Mouse (Mus musculus) kidney, embryonic 15.5 days (tissue): Measurements from ENCODE around the gene Gpr84. TPM values are rescaled to one million over a fixed set of nuclear protein-coding genes. Genes with fewer than 3 reads are reported as not detected.

Source experiments
- ATAC-seq: fragments of 200-750 bp; cut with Nextera tagmentation; replicated peaks from 2 replicates; pipeline ENCODE4 v1.8.0; 2017; ENCODE audit warnings: moderate TSS enrichment; ENCODE audit not compliant: low FRiP score
- H3K27ac ChIP-seq: fragments of 300-500 bp; sonication (generic); 2 replicates; pipeline ENCODE4 v1.5.1; 2015; ENCODE audit warnings: mild to moderate bottlenecking, inconsistent platforms
- H3K27me3 ChIP-seq: fragments of 300-500 bp; sonication (generic); 2 replicates; pipeline ENCODE4 v1.6.1; 2015; ENCODE audit warnings: inconsistent platforms
- H3K36me3 ChIP-seq: fragments of 300-500 bp; sonication (generic); 2 replicates; pipeline ENCODE4 v1.6.1; 2015; ENCODE audit warnings: inconsistent platforms
- H3K4me1 ChIP-seq: fragments of 300-500 bp; sonication (generic); 2 replicates; pipeline ENCODE4 v1.6.1; 2015; ENCODE audit warnings: inconsistent platforms
- H3K4me2 ChIP-seq: fragments of 300-500 bp; sonication (generic); 2 replicates; pipeline ENCODE4 v1.6.1; 2015; ENCODE audit warnings: moderate library complexity, mild to moderate bottlenecking, inconsistent platforms
- H3K4me3 ChIP-seq: fragments of 300-500 bp; sonication (generic); replicated peaks from 2 replicates; pipeline ENCODE4 v1.5.1; 2015; ENCODE audit warnings: mild to moderate bottlenecking, inconsistent platforms
- H3K9ac ChIP-seq: fragments of 300-500 bp; sonication (generic); 2 replicates; pipeline ENCODE4 v1.6.1; 2015; ENCODE audit warnings: mild to moderate bottlenecking, inconsistent platforms
- H3K9me3 ChIP-seq: fragments of 300-500 bp; sonication (generic); replicated peaks from 2 replicates; pipeline ENCODE4 v1.6.1; 2016; ENCODE audit warnings: inconsistent platforms
- WGBS: fragments of 180-500 bp; shearing (Covaris S2); methylation state at CpG from one replicate; pipeline ENCODE4 v1.1.7; 2015; ENCODE audit warnings: mixed read lengths; 5-methylcytosine and 5-hydroxymethylcytosine counted together
- polyA plus RNA-seq: library from polyadenylated mRNA; unstranded; fragments of >200 nt; fragmentation: Nextera tagmentation; extraction: Ambion mirVana; gene quantifications from 2 replicates; pipeline ENCODE4 v1.2.1, GENCODE M21; 2015

The Gpr84 gene
- polyA plus RNA-seq, 1 experiment from 2014 or later, result 0.42 TPM

DNA sequence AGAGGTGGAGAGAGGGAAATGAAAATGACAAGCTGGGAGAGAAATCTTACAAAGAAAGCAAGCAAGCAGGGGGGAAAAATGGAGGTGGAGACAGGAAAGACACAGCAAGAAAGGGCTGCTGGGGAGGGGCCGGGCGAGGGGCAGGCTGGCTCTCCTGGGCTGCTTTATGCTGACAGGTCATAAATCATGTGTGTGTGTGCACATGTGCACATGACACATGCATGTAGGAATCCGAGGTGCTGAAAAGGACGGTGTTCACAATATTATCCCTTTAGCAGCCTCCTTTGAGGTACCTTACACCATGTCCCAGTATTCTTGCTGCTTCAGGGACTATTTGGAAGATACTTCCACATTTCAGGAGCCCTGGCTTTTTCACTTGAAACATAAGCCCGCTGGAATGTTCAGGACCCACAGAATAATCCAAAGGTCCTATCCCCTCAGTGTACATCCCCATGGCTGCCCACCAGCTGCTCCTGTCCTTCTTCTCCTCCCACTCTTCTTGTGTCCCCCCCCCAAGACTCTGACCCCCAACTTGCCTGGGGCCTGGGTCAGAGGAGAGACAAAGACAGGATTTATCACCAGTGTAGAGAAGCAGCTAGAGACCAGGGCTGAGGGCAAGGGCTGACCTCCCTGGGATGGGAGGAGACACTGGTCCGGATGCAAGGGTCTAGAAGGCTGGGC, 7.9 kb downstream of the Gpr84 start:
- Histone ChIP-seq H3K9ac (no peak overlapping the region), H3K4me2 (peak overlapping the region; percentile 67; the same call in 1 of the 2 replicates), H3K36me3 (peaks cover 11% of the 10 kb centered on the region), H3K27me3 (no peaks in the 10 kb centered on the region), H3K9me3 (no peaks in the 10 kb centered on the region), H3K4me1 (peaks cover 94% of the 10 kb centered on the region), H3K27ac (peak overlapping the region; percentile 98), H3K4me3 (no peak overlapping the region)
- 10% methylated on average over 6 of the region's 6 CpGs for WGBS
- no peak for ATAC-seq

DNA sequence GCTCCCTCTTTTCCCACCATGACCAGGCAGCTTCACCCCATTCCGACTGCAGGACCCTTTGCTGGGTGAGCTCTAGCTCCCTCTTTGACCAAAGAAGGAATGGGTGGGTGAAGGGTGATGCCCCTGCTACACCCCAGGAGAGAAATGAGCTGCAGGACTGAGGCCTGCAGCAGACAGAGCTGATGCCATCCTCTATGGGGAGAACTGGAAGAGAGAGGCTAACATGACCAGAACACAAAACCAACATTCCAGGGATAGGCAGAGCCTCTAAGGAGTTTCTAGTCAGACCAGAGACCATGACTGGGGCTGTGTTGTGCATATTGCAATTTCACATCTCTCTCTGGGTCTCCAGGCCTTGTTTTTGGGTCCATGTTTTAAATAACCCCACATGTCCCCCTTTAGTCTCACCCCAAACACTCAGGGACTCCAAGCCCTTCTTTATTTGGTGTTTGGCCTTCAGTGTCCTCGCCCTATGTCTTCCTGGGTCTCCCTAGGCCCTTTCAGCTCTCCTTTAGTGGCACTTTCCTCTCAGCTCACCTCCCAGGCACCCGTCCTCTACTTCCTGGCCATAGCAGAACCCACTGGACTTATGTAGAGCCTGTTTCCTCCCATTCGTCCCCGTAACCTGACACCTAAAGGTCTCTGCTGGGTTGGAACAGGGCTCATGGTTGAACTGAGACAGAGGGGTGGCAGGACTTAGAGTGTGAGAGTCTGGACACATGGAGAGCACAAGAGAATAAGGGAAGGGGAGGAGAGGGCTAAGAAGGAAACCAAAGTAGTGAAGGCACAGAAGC, 8.7 kb downstream of the Gpr84 start:
- Histone ChIP-seq H3K9me3 (no peaks in the 10 kb centered on the region), H3K36me3 (peaks cover 18% of the 10 kb centered on the region), H3K27ac (peak overlapping the region; percentile 98), H3K9ac (no peak overlapping the region), H3K4me2 (peak overlapping the region; percentile 67; the same call in 1 of the 2 replicates), H3K4me1 (peaks cover 94% of the 10 kb centered on the region), H3K4me3 (no peak overlapping the region), H3K27me3 (no peaks in the 10 kb centered on the region)
- 17% methylated on average over 5 of the region's 5 CpGs for WGBS
- 0 out of 2 replicates have a peak, but pooled peaks have one; percentile 6 for ATAC-seq

GRCm38 (mm10) chr15:103301046-103301445, 9.4 kb downstream of the Gpr84 start:
- Histone ChIP-seq H3K27ac (peak overlapping the region; percentile 98), H3K27me3 (no peaks in the 10 kb centered on the region), H3K4me3 (no peak overlapping the region), H3K9ac (0 out of 2 replicates have a peak overlapping the region, but pooled peaks have one; percentile 0), H3K36me3 (peaks cover 24% of the 10 kb centered on the region), H3K4me2 (peak overlapping the region; percentile 49; the same call in 1 of the 2 replicates), H3K9me3 (no peaks in the 10 kb centered on the region), H3K4me1 (peaks cover 94% of the 10 kb centered on the region)
- WGBS, result 10% methylated on average over 2 of the region's 2 CpGs
- ATAC-seq, result no peak

GRCm38 (mm10) chr15:103300560-103300959, 9.9 kb downstream of the Gpr84 start:
- peak overlapping the region; percentile 0; the same call in 1 of the 2 replicates for H3K9ac ChIP-seq
- H3K27ac ChIP-seq, result peak overlapping the region; percentile 98
- H3K4me3 ChIP-seq, result peak overlapping the region; percentile 20
- 14% methylated on average over 2 of the region's 2 CpGs for WGBS
- H3K4me1 ChIP-seq, result peaks cover 94% of the 10 kb centered on the region
- peak overlapping the region; percentile 49 for H3K4me2 ChIP-seq
- no peaks in the 10 kb centered on the region for H3K27me3 ChIP-seq
- ATAC-seq, result no peak
- H3K9me3 ChIP-seq, result no peaks in the 10 kb centered on the region
- H3K36me3 ChIP-seq, result peaks cover 24% of the 10 kb centered on the region

DNA sequence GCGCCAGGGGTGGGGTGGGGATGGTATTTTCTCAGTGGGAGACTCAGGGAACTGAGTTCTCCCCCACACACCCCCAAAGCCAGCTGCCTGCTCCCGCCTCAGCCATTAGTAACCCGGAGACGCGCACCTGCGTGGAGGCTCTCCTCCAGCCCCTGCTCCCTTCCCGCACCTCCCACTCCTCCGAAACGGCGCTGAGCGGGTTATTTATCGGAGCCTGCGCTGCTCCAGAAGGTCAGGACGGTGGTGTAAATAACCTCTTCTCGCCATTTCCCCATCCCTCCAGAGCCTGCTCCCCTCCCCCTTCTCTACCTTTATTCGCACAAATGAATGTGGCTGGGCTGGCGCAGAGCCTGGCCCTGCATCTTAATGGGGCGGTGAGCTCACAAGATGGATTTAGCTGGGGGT, 10.3 kb downstream of the Gpr84 start:
- Histone ChIP-seq H3K4me3 (peak overlapping the region; percentile 20), H3K27ac (peak overlapping the region; percentile 98), H3K9ac (peak overlapping the region; percentile 0; the same call in 1 of the 2 replicates), H3K4me2 (peak overlapping the region; percentile 49), H3K36me3 (peaks cover 24% of the 10 kb centered on the region), H3K27me3 (no peaks in the 10 kb centered on the region), H3K9me3 (no peaks in the 10 kb centered on the region), H3K4me1 (peaks cover 97% of the 10 kb centered on the region)
- ATAC-seq, result peak; percentile 10
- WGBS, result 9% methylated on average over 18 of the region's 18 CpGs

- no peak for ATAC-seq
Measured at GRCm38 (mm10) chr15:103299644-103300043, 10.8 kb downstream of the Gpr84 start.

DNA sequence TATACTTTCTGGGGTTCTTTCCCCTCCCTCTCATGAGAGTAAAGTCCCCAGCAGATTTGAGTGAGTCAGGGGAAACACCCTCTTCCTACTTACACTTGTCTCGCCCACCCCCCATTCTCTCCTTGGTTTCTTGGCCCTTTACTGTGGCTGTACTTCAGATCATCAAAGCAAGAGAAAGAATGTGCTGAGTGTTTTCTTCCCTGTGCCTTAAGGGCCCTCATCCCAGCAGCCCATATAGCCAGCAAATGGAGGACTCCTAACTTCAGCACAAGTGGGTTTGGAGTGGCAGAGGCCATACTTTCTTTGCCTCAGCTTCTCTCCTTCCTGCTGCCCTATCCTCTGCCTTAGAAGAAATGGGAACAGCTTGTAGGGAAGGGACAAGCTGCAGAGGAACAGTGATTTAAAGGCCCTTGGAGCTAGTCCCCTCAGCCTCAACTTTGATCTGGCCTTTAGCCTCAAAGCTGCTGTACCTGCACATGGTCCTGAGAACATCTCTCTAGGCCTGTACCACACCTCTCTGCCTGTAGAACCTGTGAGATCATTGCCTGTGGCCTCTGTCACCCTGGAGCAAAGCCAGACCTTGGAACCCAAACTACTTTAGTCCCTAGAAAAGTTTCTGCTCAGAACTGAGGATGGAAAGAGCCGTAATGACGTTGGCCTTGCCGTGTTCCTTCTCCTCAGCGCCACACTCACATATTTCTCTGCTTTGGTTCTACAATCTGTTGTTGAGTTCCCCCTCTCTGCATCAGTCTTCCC, 11.4 kb downstream of the Gpr84 start:
- Histone ChIP-seq H3K27me3 (no peaks in the 10 kb centered on the region), H3K9ac (no peak overlapping the region; the same call in 1 of the 2 replicates), H3K27ac (peak overlapping the region; percentile 98), H3K9me3 (no peaks in the 10 kb centered on the region), H3K4me1 (peaks cover 89% of the 10 kb centered on the region), H3K4me2 (0 out of 2 replicates have a peak overlapping the region, but pooled peaks have one; percentile 49), H3K4me3 (no peak overlapping the region), H3K36me3 (peaks cover 24% of the 10 kb centered on the region)
- 55% methylated on average over 5 of the region's 5 CpGs for WGBS
- ATAC-seq, result no peak

More at GRCm38 (mm10) chr15:103299644-103300043, 10.8 kb downstream of the Gpr84 start:
- 31% methylated on average over 8 of the region's 8 CpGs for WGBS
- H3K4me3 ChIP-seq, result peak overlapping the region; percentile 20
- H3K4me1 ChIP-seq, result peaks cover 95% of the 10 kb centered on the region
- peak overlapping the region; percentile 0; the same call in 1 of the 2 replicates for H3K9ac ChIP-seq
- H3K27ac ChIP-seq, result peak overlapping the region; percentile 98
- no peaks in the 10 kb centered on the region for H3K9me3 ChIP-seq
- peak overlapping the region; percentile 49 for H3K4me2 ChIP-seq
- no peaks in the 10 kb centered on the region for H3K27me3 ChIP-seq
- peaks cover 24% of the 10 kb centered on the region for H3K36me3 ChIP-seq

- 59% methylated on average over 3 of the region's 3 CpGs for WGBS
- Histone ChIP-seq H3K9me3 (no peaks in the 10 kb centered on the region), H3K9ac (0 out of 2 replicates have a peak overlapping the region, but pooled peaks have one; percentile 2), H3K36me3 (peaks cover 34% of the 10 kb centered on the region), H3K27ac (peak overlapping the region; percentile 98), H3K4me3 (0 out of 2 replicates have a peak overlapping the region, but pooled peaks have one; percentile 4), H3K27me3 (no peaks in the 10 kb centered on the region), H3K4me1 (peaks cover 79% of the 10 kb centered on the region), H3K4me2 (peak overlapping the region; percentile 19; the same call in 1 of the 2 replicates)
- no peak for ATAC-seq
Measured at GRCm38 (mm10) chr15:103298026-103298425, 12.4 kb downstream of the Gpr84 start.

DNA sequence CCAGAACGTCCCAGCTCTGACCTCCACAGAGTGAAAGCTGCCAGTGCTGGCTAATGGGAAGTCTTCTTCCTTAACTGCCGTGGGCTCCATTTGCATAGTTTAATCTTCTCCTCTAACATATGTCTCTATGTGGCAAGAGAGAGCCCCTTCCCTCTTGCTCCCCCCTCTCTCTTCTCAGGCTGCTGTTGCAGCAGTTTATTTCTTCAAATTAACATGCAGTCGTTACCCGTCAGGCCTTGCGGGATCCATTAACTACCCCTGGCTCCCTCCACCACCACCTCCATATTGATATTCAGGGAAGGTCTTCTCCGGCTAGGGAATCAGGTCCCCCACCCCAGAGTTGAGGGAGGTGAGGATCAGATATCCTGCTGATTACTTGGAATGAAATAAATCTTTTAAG, 13.1 kb downstream of the Gpr84 start:
- WGBS, result 33% methylated on average over 6 of the region's 6 CpGs
- Histone ChIP-seq H3K9ac (no peak overlapping the region), H3K27me3 (no peaks in the 10 kb centered on the region), H3K4me1 (peaks cover 72% of the 10 kb centered on the region), H3K27ac (peak overlapping the region; percentile 98), H3K4me2 (peak overlapping the region; percentile 19; the same call in 1 of the 2 replicates), H3K9me3 (no peaks in the 10 kb centered on the region), H3K36me3 (peaks cover 42% of the 10 kb centered on the region), H3K4me3 (no peak overlapping the region)
- ATAC-seq, result no peak

DNA sequence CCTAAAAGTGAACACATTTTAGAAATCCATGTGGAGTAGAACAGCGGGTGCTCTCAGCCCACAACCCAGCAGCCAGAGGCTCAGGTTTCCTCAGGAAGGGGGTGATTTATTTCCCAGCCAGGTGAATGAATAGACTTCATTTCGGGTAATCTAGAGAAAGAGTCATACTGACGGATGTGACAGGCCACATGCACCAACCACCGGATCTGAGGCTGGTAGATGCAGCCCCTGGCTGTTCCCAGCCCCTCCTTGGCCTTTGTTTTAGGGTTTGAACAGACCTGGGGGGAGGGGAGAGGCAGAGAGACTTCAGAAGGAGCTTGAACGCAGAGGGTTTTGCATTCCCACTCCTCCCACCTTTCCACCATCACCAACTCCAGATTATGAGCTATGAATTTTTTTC, 14.6 kb downstream of the Gpr84 start:
- Histone ChIP-seq H3K4me3 (no peak overlapping the region), H3K9ac (no peak overlapping the region), H3K4me2 (no peak overlapping the region), H3K9me3 (no peaks in the 10 kb centered on the region), H3K27ac (peak overlapping the region; percentile 98), H3K27me3 (no peaks in the 10 kb centered on the region), H3K36me3 (peaks cover 55% of the 10 kb centered on the region), H3K4me1 (peaks cover 63% of the 10 kb centered on the region)
- no peak; the same call in 1 of the 2 replicates for ATAC-seq
- 9% methylated on average over 5 of the region's 5 CpGs for WGBS

GRCm38 (mm10) chr15:103294649-103295048, 15.8 kb downstream of the Gpr84 start:
- H3K4me1 ChIP-seq, result peaks cover 61% of the 10 kb centered on the region
- H3K4me3 ChIP-seq, result no peak overlapping the region
- ATAC-seq, result no peak
- no peak overlapping the region for H3K9ac ChIP-seq
- H3K27ac ChIP-seq, result peak overlapping the region; percentile 37; the same call in 1 of the 2 replicates
- H3K4me2 ChIP-seq, result no peak overlapping the region
- WGBS, result 63% methylated on average over 2 of the region's 2 CpGs
- no peaks in the 10 kb centered on the region for H3K27me3 ChIP-seq
- no peaks in the 10 kb centered on the region for H3K9me3 ChIP-seq
- H3K36me3 ChIP-seq, result peaks cover 62% of the 10 kb centered on the region
